Mouse (Mus musculus): ENCODE results near the gene Htra1. TPM values are rescaled to one million over a fixed set of nuclear protein-coding genes. Genes with fewer than 3 reads are reported as not detected.
A peak's percentile ranks its signal among the peaks of the same experiment; 100 is the strongest.

Gene Htra1
- polyA plus RNA-seq, 1 experiment from 2014 or later = 38.7 TPM

DNA sequence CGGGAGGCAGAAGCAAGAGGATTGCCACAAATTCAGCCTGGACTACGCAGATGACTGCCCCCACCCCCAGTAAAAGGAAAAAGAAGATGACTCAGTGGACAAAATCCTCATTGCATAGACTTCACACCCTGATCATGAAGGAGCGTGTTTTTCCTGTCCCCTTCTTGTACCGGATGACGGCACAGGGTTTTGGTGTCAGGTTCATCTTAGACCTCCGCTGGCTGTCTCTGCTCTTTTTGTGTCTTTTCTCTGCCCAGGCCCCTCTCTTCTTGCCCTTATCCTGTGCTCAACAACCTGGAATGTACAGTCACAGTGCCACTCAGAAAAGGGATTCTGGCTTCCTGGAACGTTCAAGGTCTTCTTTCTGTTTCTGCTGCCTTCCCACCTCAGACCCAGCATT is 14.6 kb downstream of the Htra1 start:
- Histone ChIP-seq H3K4me3 (ENCODE audit: low read depth, low read length) (no peak overlapping the region), H3K9me3 (replicated peaks; ENCODE audit: control insufficient read depth, low read length) (no peaks in the 10 kb centered on the region), H3K27ac (ENCODE audit: low read depth, low read length) (no peak overlapping the region), H3K36me3 (ENCODE audit: control insufficient read depth, insufficient read depth, low read length) (no peaks in the 10 kb centered on the region), H3K4me2 (no peak overlapping the region), H3K9ac (ENCODE audit: low read depth, low read length) (no peak overlapping the region), H3K4me1 (ENCODE audit: control insufficient read depth, insufficient read depth, low read length) (peaks cover 33% of the 10 kb centered on the region), H3K27me3 (ENCODE audit: control insufficient read depth, insufficient read depth, low read length) (no peaks in the 10 kb centered on the region)
- ATAC-seq (replicated peaks; ENCODE audit: insufficient number of reproducible peaks, low FRiP score, low TSS enrichment) = no peak
- 79% methylated on average over 7 of the region's 7 CpGs for WGBS (ENCODE audit: insufficient replicate concordance)

- Histone ChIP-seq H3K36me3 (ENCODE audit: control insufficient read depth, insufficient read depth, low read length) (no peaks in the 10 kb centered on the region), H3K4me3 (ENCODE audit: low read depth, low read length) (no peak overlapping the region), H3K9ac (ENCODE audit: low read depth, low read length) (no peak overlapping the region), H3K9me3 (replicated peaks; ENCODE audit: control insufficient read depth, low read length) (no peaks in the 10 kb centered on the region), H3K27me3 (ENCODE audit: control insufficient read depth, insufficient read depth, low read length) (no peaks in the 10 kb centered on the region), H3K4me2 (no peak overlapping the region), H3K4me1 (ENCODE audit: control insufficient read depth, insufficient read depth, low read length) (peaks cover 33% of the 10 kb centered on the region), H3K27ac (ENCODE audit: low read depth, low read length) (no peak overlapping the region)
- 73% methylated on average over 5 of the region's 5 CpGs for WGBS (ENCODE audit: insufficient replicate concordance)
- ATAC-seq (replicated peaks; ENCODE audit: insufficient number of reproducible peaks, low FRiP score, low TSS enrichment) = no peak
Observed at GRCm38 (mm10) chr7:130951004-130951403, 15.1 kb downstream of the Htra1 start.

DNA sequence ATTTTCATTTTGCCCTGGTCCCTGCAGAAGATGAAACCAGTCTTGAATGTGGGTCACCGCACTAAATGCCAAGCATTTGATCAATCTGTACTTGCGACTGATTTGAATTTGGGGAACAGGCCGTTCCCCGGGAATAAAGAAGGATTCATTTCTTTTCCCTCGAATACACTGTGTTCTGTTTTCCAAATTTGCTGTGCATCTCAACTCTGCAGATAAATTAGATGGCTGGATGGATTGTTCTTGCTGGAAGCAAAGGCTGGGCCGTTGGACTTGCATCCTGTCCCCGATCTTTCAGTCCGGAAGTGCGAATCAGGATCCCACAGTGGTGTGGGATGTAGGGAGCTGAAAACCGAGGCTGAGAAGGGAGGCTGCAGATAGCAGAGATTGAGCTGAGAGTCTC is 17.5 kb downstream of the Htra1 start:
- WGBS (ENCODE audit: insufficient replicate concordance) = 84% methylated on average over 10 of the region's 10 CpGs
- H3K4me2 ChIP-seq = no peak overlapping the region

GRCm38 (mm10) chr7:130954177-130954601 is 18.3 kb downstream of the Htra1 start:
- ATAC-seq (replicated peaks; ENCODE audit: insufficient number of reproducible peaks, low FRiP score, low TSS enrichment) = no peak
- 87% methylated on average over 10 of the region's 10 CpGs for WGBS (ENCODE audit: insufficient replicate concordance)
- H3K27ac ChIP-seq (ENCODE audit: low read depth, low read length) = no peak overlapping the region

More for the DNA sequence above, 17.5 kb downstream of the Htra1 start:
- Histone ChIP-seq H3K4me3 (ENCODE audit: low read depth, low read length) (no peak overlapping the region), H3K27me3 (ENCODE audit: control insufficient read depth, insufficient read depth, low read length) (no peaks in the 10 kb centered on the region), H3K4me1 (ENCODE audit: control insufficient read depth, insufficient read depth, low read length) (peaks cover 22% of the 10 kb centered on the region), H3K27ac (ENCODE audit: low read depth, low read length) (no peak overlapping the region), H3K9me3 (replicated peaks; ENCODE audit: control insufficient read depth, low read length) (no peaks in the 10 kb centered on the region), H3K36me3 (ENCODE audit: control insufficient read depth, insufficient read depth, low read length) (no peaks in the 10 kb centered on the region), H3K9ac (ENCODE audit: low read depth, low read length) (no peak overlapping the region)
- ATAC-seq (replicated peaks; ENCODE audit: insufficient number of reproducible peaks, low FRiP score, low TSS enrichment) = no peak

DNA sequence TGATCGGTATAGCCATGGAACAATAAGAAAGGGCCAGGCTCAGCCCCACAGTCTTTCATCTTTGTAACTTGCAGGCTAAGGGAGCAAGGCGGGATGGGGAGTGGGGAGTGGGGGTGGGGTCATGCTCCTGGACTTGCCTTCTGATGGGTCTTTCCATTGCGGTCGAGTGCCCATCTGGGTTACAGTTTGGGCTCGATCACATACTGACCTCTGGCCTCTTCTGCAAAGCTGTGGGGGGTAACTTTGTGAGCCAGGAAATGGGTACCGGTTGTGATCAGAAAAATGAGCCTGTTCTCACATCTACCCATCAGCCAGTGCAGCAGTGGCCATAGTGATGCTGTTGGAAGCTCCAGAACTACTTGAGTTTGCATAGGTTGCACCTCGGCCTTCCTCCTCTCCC is 22.6 kb downstream of the Htra1 start:
- no peak overlapping the region for H3K4me3 ChIP-seq (ENCODE audit: low read depth, low read length)
- peaks cover 10% of the 10 kb centered on the region for H3K4me1 ChIP-seq (ENCODE audit: control insufficient read depth, insufficient read depth, low read length)
- H3K27ac ChIP-seq (ENCODE audit: low read depth, low read length) = no peak overlapping the region
- no peaks in the 10 kb centered on the region for H3K27me3 ChIP-seq (ENCODE audit: control insufficient read depth, insufficient read depth, low read length)
- no peak overlapping the region for H3K9ac ChIP-seq (ENCODE audit: low read depth, low read length)
- H3K9me3 ChIP-seq (replicated peaks; ENCODE audit: control insufficient read depth, low read length) = no peaks in the 10 kb centered on the region
- ATAC-seq (replicated peaks; ENCODE audit: insufficient number of reproducible peaks, low FRiP score, low TSS enrichment) = no peak
- no peaks in the 10 kb centered on the region for H3K36me3 ChIP-seq (ENCODE audit: control insufficient read depth, insufficient read depth, low read length)
- 76% methylated on average over 7 of the region's 7 CpGs for WGBS (ENCODE audit: insufficient replicate concordance)
- no peak overlapping the region for H3K4me2 ChIP-seq

More at GRCm38 (mm10) chr7:130954177-130954601, 18.3 kb downstream of the Htra1 start:
- Histone ChIP-seq H3K4me2 (no peak overlapping the region), H3K36me3 (ENCODE audit: control insufficient read depth, insufficient read depth, low read length) (no peaks in the 10 kb centered on the region), H3K9me3 (replicated peaks; ENCODE audit: control insufficient read depth, low read length) (no peaks in the 10 kb centered on the region), H3K4me1 (ENCODE audit: control insufficient read depth, insufficient read depth, low read length) (peaks cover 16% of the 10 kb centered on the region), H3K4me3 (ENCODE audit: low read depth, low read length) (no peak overlapping the region), H3K27me3 (ENCODE audit: control insufficient read depth, insufficient read depth, low read length) (no peaks in the 10 kb centered on the region), H3K9ac (ENCODE audit: low read depth, low read length) (no peak overlapping the region)

DNA sequence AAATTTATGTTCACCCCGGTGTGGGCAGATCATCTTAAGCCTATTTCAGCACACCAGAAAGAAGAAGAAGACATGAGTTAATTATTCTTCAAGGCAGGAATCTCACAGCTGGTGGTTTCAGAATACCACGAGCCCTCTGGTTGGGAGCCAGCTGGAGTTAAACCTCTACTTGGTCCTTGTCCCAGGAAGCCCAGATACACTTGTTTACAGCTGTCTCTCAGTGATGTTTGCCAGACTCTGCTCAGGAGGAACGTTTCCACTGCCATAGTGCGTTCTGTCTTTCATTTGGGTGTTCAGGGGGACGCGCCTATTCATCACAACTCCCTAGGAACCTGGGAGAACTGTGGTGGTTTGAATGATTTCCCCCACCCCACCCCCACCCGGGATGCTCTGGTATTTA is 24.0 kb downstream of the Htra1 start:
- no peaks in the 10 kb centered on the region for H3K36me3 ChIP-seq (ENCODE audit: control insufficient read depth, insufficient read depth, low read length)
- H3K27me3 ChIP-seq (ENCODE audit: control insufficient read depth, insufficient read depth, low read length) = no peaks in the 10 kb centered on the region
- no peak overlapping the region for H3K9ac ChIP-seq (ENCODE audit: low read depth, low read length)
- no peaks in the 10 kb centered on the region for H3K9me3 ChIP-seq (replicated peaks; ENCODE audit: control insufficient read depth, low read length)
- ATAC-seq (replicated peaks; ENCODE audit: insufficient number of reproducible peaks, low FRiP score, low TSS enrichment) = no peak
- no peak overlapping the region for H3K4me3 ChIP-seq (ENCODE audit: low read depth, low read length)
- H3K27ac ChIP-seq (ENCODE audit: low read depth, low read length) = no peak overlapping the region
- H3K4me2 ChIP-seq = no peak overlapping the region
- peaks cover 13% of the 10 kb centered on the region for H3K4me1 ChIP-seq (ENCODE audit: control insufficient read depth, insufficient read depth, low read length)
- WGBS (ENCODE audit: insufficient replicate concordance) = 22% methylated on average over 7 of the region's 7 CpGs

DNA sequence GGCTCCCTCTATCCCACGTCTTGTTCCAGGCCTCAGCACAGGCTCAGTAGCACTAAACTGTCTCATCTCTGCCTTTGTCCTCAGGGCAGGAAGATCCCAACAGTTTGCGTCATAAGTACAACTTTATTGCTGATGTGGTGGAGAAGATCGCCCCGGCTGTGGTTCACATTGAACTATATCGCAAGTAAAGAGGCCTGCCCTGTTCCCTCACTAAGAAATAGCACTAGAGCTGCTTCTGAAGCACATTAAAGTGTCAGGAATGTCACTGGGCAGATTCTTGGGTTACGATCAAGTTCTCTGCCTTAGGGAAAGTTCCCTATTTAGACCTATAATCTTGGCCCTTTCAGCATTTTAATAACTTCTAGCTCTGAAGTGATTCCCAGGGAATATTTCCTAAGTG is 25.5 kb downstream of the Htra1 start:
- Histone ChIP-seq H3K9ac (ENCODE audit: low read depth, low read length) (no peak overlapping the region), H3K27me3 (ENCODE audit: control insufficient read depth, insufficient read depth, low read length) (no peaks in the 10 kb centered on the region), H3K36me3 (ENCODE audit: control insufficient read depth, insufficient read depth, low read length) (no peaks in the 10 kb centered on the region), H3K27ac (ENCODE audit: low read depth, low read length) (no peak overlapping the region), H3K4me2 (no peak overlapping the region), H3K4me3 (ENCODE audit: low read depth, low read length) (no peak overlapping the region), H3K4me1 (ENCODE audit: control insufficient read depth, insufficient read depth, low read length) (peaks cover 19% of the 10 kb centered on the region), H3K9me3 (replicated peaks; ENCODE audit: control insufficient read depth, low read length) (no peaks in the 10 kb centered on the region)
- 84% methylated on average over 6 of the region's 6 CpGs for WGBS (ENCODE audit: insufficient replicate concordance)
- ATAC-seq (replicated peaks; ENCODE audit: insufficient number of reproducible peaks, low FRiP score, low TSS enrichment) = no peak

DNA sequence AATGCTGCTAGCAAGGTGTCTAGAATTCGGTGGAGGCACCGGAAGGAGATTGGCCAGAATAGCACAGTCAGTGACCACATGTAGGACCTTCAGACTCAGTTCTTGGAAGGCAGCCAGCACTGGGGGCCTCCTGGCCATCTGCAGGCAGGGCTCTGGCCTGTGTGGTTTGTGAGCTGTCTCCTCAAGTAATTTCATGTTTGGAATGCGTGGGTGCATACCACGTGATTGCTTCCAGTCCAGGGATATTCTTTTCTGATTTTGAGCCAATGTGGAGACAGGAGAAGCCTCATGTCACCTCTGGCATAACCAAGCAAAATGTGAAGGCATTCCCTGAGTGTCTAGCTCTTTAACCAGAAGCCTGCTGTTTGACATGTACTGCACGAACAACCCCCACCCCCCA is 28.8 kb downstream of the Htra1 start:
- 20% methylated on average over 5 of the region's 5 CpGs for WGBS (ENCODE audit: insufficient replicate concordance)
- H3K4me3 ChIP-seq (ENCODE audit: low read depth, low read length) = no peak overlapping the region
- H3K4me2 ChIP-seq = no peak overlapping the region
- ATAC-seq (replicated peaks; ENCODE audit: insufficient number of reproducible peaks, low FRiP score, low TSS enrichment) = peak; percentile 82
- peak overlapping the region; percentile 83 for H3K27ac ChIP-seq (ENCODE audit: low read depth, low read length)
- H3K9me3 ChIP-seq (replicated peaks; ENCODE audit: control insufficient read depth, low read length) = no peaks in the 10 kb centered on the region
- H3K27me3 ChIP-seq (ENCODE audit: control insufficient read depth, insufficient read depth, low read length) = no peaks in the 10 kb centered on the region
- no peak overlapping the region for H3K9ac ChIP-seq (ENCODE audit: low read depth, low read length)
- H3K36me3 ChIP-seq (ENCODE audit: control insufficient read depth, insufficient read depth, low read length) = no peaks in the 10 kb centered on the region
- peaks cover 26% of the 10 kb centered on the region for H3K4me1 ChIP-seq (ENCODE audit: control insufficient read depth, insufficient read depth, low read length)

DNA sequence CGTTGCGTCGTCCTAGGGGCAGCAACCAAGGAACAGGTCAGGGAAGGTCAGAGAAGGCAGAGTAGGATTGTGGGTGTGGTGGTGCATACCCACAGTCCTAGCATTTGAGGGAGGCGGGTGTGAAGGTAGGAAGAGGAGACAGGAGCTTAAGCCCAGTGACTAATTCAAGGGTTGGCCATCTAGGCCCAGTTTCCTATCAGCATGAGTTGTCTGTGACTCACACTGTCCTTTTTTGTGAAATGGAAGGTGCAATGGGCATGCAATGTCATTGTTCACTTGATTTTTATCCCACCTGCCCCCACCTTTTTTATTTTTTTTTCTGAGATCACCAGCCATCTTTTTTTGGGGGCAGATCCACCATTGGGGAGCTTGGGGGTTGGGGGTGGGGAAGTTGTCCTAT is 29.5 kb downstream of the Htra1 start:
- no peaks in the 10 kb centered on the region for H3K27me3 ChIP-seq (ENCODE audit: control insufficient read depth, insufficient read depth, low read length)
- H3K4me2 ChIP-seq = no peak overlapping the region
- H3K9ac ChIP-seq (ENCODE audit: low read depth, low read length) = no peak overlapping the region
- peak overlapping the region; percentile 83 for H3K27ac ChIP-seq (ENCODE audit: low read depth, low read length)
- no peaks in the 10 kb centered on the region for H3K36me3 ChIP-seq (ENCODE audit: control insufficient read depth, insufficient read depth, low read length)
- no peak for ATAC-seq (replicated peaks; ENCODE audit: insufficient number of reproducible peaks, low FRiP score, low TSS enrichment)
- no peak overlapping the region for H3K4me3 ChIP-seq (ENCODE audit: low read depth, low read length)
- H3K9me3 ChIP-seq (replicated peaks; ENCODE audit: control insufficient read depth, low read length) = no peaks in the 10 kb centered on the region
- peaks cover 19% of the 10 kb centered on the region for H3K4me1 ChIP-seq (ENCODE audit: control insufficient read depth, insufficient read depth, low read length)
- 80% methylated on average over 4 of the region's 4 CpGs for WGBS (ENCODE audit: insufficient replicate concordance)

Data from heart, embryonic 11.5 days (tissue).